Mouse (Mus musculus) neural tube, embryonic 14.5 days (tissue): Measurements from ENCODE around the gene Slc12a5. TPM values are rescaled to one million over a fixed set of nuclear protein-coding genes. Genes with fewer than 3 reads are reported as not detected.
A peak's percentile ranks its signal among the peaks of the same experiment; 100 is the strongest.

Source experiments
- ATAC-seq: fragments of 200-750 bp; cut with Nextera tagmentation; 2 replicates; pipeline ENCODE4 v1.8.0; 2017; ENCODE audit warnings: low read depth, mild to moderate bottlenecking, moderate TSS enrichment, moderate library complexity
- H3K27ac ChIP-seq: fragments of 300-500 bp; sonication (generic); 2 replicates; pipeline ENCODE4 v1.5.1; 2014; ENCODE audit warnings: low read depth, mild to moderate bottlenecking, control low read depth, low read length, moderate library complexity, mixed read lengths
- H3K27me3 ChIP-seq: fragments of 300-500 bp; sonication (generic); 2 replicates; pipeline ENCODE4 v1.6.1; 2014; ENCODE audit warnings: low read length; ENCODE audit not compliant: control insufficient read depth, insufficient read depth
- H3K36me3 ChIP-seq: fragments of 300-500 bp; sonication (generic); 2 replicates; pipeline ENCODE4 v1.6.1; 2014; ENCODE audit warnings: low read length, mixed read lengths; ENCODE audit not compliant: control insufficient read depth, insufficient read depth
- H3K4me1 ChIP-seq: fragments of 300-500 bp; sonication (generic); 2 replicates; pipeline ENCODE4 v1.6.1; 2014; ENCODE audit warnings: low read length; ENCODE audit not compliant: control insufficient read depth, insufficient read depth
- H3K4me2 ChIP-seq: fragments of 300-500 bp; sonication (generic); 2 replicates; pipeline ENCODE4 v1.6.1; 2014; ENCODE audit warnings: mild to moderate bottlenecking, low read depth, low read length, control low read depth
- H3K4me3 ChIP-seq: fragments of 300-500 bp; sonication (generic); 2 replicates; pipeline ENCODE4 v1.5.1; 2014; ENCODE audit warnings: low read depth, low read length, control low read depth, mixed read lengths
- H3K9ac ChIP-seq: fragments of 300-500 bp; sonication (generic); replicated peaks from 2 replicates; pipeline ENCODE4 v1.6.1; 2014; ENCODE audit warnings: low read depth, mild to moderate bottlenecking, control low read depth, low read length, mixed read lengths
- H3K9me3 ChIP-seq: fragments of 300-500 bp; sonication (generic); 2 replicates; pipeline ENCODE4 v1.6.1; 2016; ENCODE audit warnings: low read length; ENCODE audit not compliant: control insufficient read depth
- WGBS: fragments of 180-500 bp; shearing (Covaris S2); extraction: QIAGEN DNeasy Blood & Tissue Kit; methylation state at CpG from one replicate; pipeline ENCODE4 v1.1.7; 2014; 5-methylcytosine and 5-hydroxymethylcytosine counted together
- polyA plus RNA-seq: library from polyadenylated mRNA; unstranded; fragments of >200 nt; fragmentation: Nextera tagmentation; extraction: Ambion mirVana; gene quantifications from 2 replicates; pipeline ENCODE4 v1.2.1, GENCODE M21; 2014

Slc12a5 gene
- polyA plus RNA-seq, 1 experiment from 2014 or later = 68.8 TPM

DNA sequence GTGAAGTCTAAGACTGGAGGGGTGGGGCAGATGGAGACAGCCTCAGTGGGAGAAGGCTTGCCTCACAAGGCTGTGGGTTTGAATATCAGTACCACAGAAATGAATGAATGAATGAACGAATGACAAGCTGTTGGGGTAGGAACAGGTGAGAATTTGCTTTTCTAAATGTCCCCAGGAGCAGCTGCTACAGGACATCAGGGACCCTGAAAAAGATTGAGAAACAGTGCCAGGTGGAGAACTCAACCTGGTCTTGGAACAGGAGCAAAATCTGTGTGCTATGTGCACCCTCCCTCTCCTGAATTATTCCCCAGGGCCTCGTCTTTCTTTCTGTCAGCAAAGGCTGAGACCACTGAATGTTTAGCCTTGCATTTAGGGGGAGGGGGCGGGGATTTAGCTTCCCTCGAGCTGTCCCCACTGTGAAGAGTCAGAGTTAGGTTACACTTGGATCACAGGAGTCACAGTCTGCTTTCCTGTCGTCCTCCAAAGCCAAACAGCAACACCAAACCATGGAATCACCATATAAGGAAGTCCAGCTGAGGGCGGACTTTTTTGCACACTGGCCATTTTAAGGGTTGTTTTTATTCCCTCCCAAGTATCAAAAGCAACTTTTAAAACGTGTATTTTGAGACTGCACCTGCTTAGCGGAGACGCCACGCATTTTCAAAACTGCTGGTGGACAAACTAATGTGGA, 20.3 kb upstream of the Slc12a5 start, which contains the start of gene Mmp9:
Gene Mmp9 (plus strand): TSS at position 641 of the 691 bp plus-strand sequence.
- H3K4me3 ChIP-seq = no peak within 1 kb of the TSS
- H3K9me3 ChIP-seq = no peaks in the 10 kb centered on the region
- no peaks in the 10 kb centered on the region for H3K36me3 ChIP-seq
- H3K4me1 ChIP-seq = peaks cover 21% of the 10 kb centered on the region
- ATAC-seq = no peak
- H3K9ac ChIP-seq = no peak within 1 kb of the TSS
- peak within 1 kb of the TSS; percentile 87 for H3K27ac ChIP-seq
- H3K4me2 ChIP-seq = no peak within 1 kb of the TSS; the same call in 1 of the 2 replicates
- H3K27me3 ChIP-seq = no peaks in the 10 kb centered on the region
- WGBS = 29% methylated on average over 10 of the region's 10 CpGs

DNA sequence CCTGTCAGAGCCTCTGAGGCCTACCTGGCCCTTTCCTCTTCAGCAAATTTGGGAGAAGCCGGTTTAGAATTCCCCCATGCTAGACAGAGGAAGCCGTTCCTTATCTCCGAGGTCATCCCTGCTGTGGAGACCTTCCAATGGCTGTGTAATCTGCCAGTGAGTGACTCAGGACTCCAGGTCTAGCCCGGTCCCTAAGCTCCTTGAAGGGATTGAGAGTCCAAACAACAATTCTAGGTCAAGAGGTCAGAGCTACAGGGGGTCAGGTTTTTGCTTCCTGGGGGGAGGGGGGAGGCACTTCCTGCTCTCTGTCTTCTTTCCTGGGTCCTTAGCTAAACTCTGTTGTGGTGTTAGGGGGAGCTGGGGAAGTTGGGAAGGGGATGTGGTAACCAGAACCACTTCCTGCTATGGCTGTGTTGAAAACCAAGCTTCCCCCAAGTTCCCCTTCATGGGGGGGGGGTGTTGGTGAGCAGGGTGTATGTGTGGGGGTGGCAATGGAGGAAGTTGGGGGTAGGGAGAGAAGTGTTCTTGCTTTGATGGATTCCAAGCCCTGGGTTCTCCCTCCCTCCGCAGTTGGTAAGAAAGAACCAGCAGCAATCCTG, 17.8 kb upstream of the Slc12a5 start:
- Histone ChIP-seq H3K4me3 (no peak overlapping the region), H3K4me2 (no peak overlapping the region), H3K9ac (no peak overlapping the region), H3K36me3 (no peaks in the 10 kb centered on the region), H3K9me3 (no peaks in the 10 kb centered on the region), H3K27me3 (peaks cover 4% of the 10 kb centered on the region; the same call in 1 of the 2 replicates), H3K4me1 (peaks cover 21% of the 10 kb centered on the region), H3K27ac (no peak overlapping the region)
- no peak for ATAC-seq
- 23% methylated on average over 5 of the region's 5 CpGs for WGBS

DNA sequence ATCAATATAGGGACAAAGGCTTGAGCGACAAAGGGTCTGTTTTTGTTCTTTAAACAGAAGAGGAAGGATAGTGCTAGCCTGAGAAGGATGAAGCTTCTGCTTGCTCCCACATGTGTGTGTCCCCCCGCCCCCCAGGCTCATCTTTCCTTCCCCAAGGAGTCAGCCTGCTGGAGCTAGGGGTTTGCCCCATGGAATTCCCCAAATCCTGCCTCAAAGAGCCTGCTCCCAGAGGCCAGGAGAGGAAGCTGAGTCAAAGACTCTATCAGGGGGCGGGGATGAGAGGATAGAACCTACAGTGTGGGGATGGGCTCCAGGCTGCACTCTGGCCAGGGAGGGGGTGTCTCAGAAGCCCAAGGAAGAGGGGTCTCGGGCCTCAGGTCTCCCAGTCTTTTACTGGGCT, 13.1 kb upstream of the Slc12a5 start:
- Histone ChIP-seq H3K27ac (no peak overlapping the region), H3K4me2 (no peak overlapping the region), H3K4me3 (no peak overlapping the region), H3K9ac (no peak overlapping the region), H3K4me1 (no peaks in the 10 kb centered on the region), H3K36me3 (no peaks in the 10 kb centered on the region), H3K27me3 (peaks cover 31% of the 10 kb centered on the region), H3K9me3 (no peaks in the 10 kb centered on the region)
- WGBS = 28% methylated on average over 4 of the region's 4 CpGs
- ATAC-seq = no peak

DNA sequence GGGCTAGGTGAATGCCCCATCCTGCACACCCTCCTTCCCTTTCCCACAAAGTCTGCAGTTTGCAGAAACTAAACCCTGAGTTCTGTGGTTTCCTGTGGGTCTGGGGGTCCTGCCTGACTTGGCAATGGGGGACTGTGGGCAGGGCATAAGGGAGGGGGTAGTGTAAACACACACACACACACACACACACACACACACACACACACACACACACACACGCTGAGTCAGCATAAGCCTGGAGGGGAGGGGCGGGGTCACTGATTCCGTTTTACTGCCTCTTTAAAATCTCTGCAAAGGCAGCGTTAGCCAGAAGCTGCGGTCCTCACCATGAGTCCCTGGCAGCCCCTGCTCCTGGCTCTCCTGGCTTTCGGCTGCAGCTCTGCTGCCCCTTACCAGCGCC, 12.7 kb upstream of the Slc12a5 start:
- Histone ChIP-seq H3K27ac (no peak overlapping the region), H3K4me3 (no peak overlapping the region), H3K9me3 (no peaks in the 10 kb centered on the region), H3K4me1 (no peaks in the 10 kb centered on the region), H3K9ac (no peak overlapping the region), H3K4me2 (no peak overlapping the region), H3K36me3 (no peaks in the 10 kb centered on the region), H3K27me3 (peaks cover 31% of the 10 kb centered on the region)
- 7% methylated on average over 7 of the region's 7 CpGs for WGBS
- ATAC-seq = no peak

DNA sequence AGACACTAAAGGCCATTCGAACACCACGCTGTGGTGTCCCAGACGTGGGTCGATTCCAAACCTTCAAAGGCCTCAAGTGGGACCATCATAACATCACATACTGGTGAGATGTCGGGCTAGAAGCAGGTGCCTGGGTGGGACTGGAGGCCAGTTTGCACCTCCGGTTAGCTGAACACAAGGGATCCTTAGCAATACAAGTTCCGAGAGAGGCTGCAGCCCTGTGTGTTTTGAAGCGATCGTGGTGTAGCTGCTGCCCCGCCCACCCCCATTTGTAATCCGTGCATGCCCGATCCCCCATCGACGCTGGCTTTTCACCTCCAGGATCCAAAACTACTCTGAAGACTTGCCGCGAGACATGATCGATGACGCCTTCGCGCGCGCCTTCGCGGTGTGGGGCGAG, 11.6 kb upstream of the Slc12a5 start:
- peak overlapping the region; percentile 31 for H3K4me2 ChIP-seq
- H3K27ac ChIP-seq = no peak overlapping the region
- ATAC-seq = no peak
- H3K9ac ChIP-seq = no peak overlapping the region
- peaks cover 31% of the 10 kb centered on the region for H3K27me3 ChIP-seq
- H3K9me3 ChIP-seq = no peaks in the 10 kb centered on the region
- WGBS = 5% methylated on average over 25 of the region's 25 CpGs
- H3K36me3 ChIP-seq = no peaks in the 10 kb centered on the region
- H3K4me3 ChIP-seq = no peak overlapping the region; the same call in 1 of the 2 replicates
- H3K4me1 ChIP-seq = no peaks in the 10 kb centered on the region

DNA sequence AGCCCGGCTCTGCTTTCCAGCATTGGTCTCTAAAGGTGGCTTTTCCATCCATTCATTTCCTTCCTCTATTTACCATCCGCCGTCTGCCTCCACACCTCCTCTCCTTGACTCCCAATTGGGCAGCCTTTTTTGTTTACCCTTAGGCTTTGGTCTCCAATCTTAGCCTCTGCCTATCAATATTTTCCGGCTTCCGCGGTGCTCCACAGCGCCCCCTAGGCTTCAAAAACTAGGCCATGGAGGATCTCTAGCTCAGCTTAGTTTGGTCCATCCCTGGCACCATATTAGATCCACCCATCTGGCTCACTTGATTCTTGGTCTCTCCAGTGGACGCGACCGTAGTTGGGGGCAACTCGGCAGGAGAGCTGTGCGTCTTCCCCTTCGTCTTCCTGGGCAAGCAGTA, 10.1 kb upstream of the Slc12a5 start:
- 29% methylated on average over 13 of the region's 13 CpGs for WGBS
- no peak for ATAC-seq
- H3K9me3 ChIP-seq = no peaks in the 10 kb centered on the region
- H3K4me3 ChIP-seq = no peak overlapping the region
- H3K27ac ChIP-seq = no peak overlapping the region
- H3K9ac ChIP-seq = no peak overlapping the region
- no peak overlapping the region for H3K4me2 ChIP-seq
- H3K27me3 ChIP-seq = peaks cover 31% of the 10 kb centered on the region
- no peaks in the 10 kb centered on the region for H3K36me3 ChIP-seq
- H3K4me1 ChIP-seq = no peaks in the 10 kb centered on the region

DNA sequence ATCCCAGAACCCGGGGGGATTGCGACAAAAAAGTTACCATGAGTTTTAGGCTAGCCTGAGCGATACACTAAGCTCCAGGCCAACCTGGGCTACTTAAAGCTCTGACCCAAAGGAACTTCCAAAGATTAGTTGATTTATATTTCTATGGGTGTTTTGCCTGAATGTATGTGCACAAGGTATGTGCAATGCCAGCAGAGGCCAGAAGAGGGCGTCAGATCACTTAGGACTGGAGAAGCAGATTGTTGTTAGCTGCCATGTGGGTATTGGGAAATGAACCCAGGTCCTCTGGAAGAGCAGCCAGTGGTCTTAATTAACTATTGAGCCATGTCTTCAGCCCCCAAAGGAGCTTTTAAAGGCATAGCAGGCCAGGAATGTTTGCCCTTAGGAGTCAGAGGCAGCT, 8.9 kb upstream of the Slc12a5 start:
- no peaks in the 10 kb centered on the region for H3K36me3 ChIP-seq
- H3K27me3 ChIP-seq = peaks cover 31% of the 10 kb centered on the region
- no peak overlapping the region for H3K4me3 ChIP-seq
- no peak overlapping the region for H3K27ac ChIP-seq
- no peaks in the 10 kb centered on the region for H3K4me1 ChIP-seq
- H3K4me2 ChIP-seq = no peak overlapping the region
- no peak overlapping the region for H3K9ac ChIP-seq
- H3K9me3 ChIP-seq = no peaks in the 10 kb centered on the region
- ATAC-seq = no peak
- 81% methylated on average over 4 of the region's 4 CpGs for WGBS

DNA sequence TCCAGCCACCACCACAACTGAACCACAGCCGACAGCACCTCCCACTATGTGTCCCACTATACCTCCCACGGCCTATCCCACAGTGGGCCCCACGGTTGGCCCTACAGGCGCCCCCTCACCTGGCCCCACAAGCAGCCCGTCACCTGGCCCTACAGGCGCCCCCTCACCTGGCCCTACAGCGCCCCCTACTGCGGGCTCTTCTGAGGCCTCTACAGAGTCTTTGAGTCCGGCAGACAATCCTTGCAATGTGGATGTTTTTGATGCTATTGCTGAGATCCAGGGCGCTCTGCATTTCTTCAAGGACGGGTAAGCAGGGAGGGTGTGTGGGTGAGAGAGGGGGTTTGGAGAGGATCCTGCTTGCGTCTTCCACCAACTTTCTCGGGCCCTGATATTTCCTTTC, 8.2 kb upstream of the Slc12a5 start:
- Histone ChIP-seq H3K27me3 (peaks cover 26% of the 10 kb centered on the region), H3K27ac (no peak overlapping the region), H3K4me3 (no peak overlapping the region), H3K4me1 (no peaks in the 10 kb centered on the region), H3K36me3 (no peaks in the 10 kb centered on the region), H3K4me2 (no peak overlapping the region), H3K9ac (no peak overlapping the region), H3K9me3 (no peaks in the 10 kb centered on the region)
- no peak for ATAC-seq
- 51% methylated on average over 13 of the region's 13 CpGs for WGBS

DNA sequence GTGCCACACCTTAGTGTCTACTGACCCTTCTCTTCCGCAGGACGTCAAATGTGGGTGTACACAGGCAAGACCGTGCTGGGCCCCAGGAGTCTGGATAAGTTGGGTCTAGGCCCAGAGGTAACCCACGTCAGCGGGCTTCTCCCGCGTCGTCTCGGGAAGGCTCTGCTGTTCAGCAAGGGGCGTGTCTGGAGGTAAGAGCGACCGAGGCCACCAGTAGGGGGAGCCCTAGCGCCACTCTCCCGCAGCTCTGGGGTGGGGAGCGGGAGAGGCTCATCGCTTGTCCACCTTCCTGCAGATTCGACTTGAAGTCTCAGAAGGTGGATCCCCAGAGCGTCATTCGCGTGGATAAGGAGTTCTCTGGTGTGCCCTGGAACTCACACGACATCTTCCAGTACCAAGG, 7.4 kb upstream of the Slc12a5 start:
- H3K4me1 ChIP-seq = no peaks in the 10 kb centered on the region
- H3K9me3 ChIP-seq = no peaks in the 10 kb centered on the region
- no peak overlapping the region for H3K27ac ChIP-seq
- 2% methylated on average over 21 of the region's 21 CpGs for WGBS
- H3K4me2 ChIP-seq = peak overlapping the region; percentile 18; the same call in 1 of the 2 replicates
- H3K9ac ChIP-seq = no peak overlapping the region
- H3K36me3 ChIP-seq = no peaks in the 10 kb centered on the region
- no peak overlapping the region for H3K4me3 ChIP-seq
- H3K27me3 ChIP-seq = peaks cover 26% of the 10 kb centered on the region
- ATAC-seq = peak; percentile 80
